8 mouse cellular contexts compared by ENCODE assay signal in genomic region chr4:154963190-154963836, GRCm38 (mm10). TPM values are rescaled to one million over a fixed set of nuclear protein-coding genes. Genes with fewer than 3 reads are reported as not detected.
A peak's percentile ranks its signal among the peaks of the same experiment; 100 is the strongest.
DNase-seq lines count a peak whose midpoint lies in the region; ATAC-seq lines count a peak whose summit lies in the region.

No protein-coding gene starts in this region.

- peak overlapping the region; percentile 79 for H3K4me2 ChIP-seq in hindbrain, embryonic 11.5 days (replicated peaks; ENCODE audit: low read depth, low read length)
- peak overlapping the region; percentile 84 for H3K4me2 ChIP-seq in midbrain, embryonic 13.5 days (replicated peaks)

- peak overlapping the region; percentile 97 for H3K9ac ChIP-seq in hindbrain, embryonic 11.5 days (ENCODE audit: low read depth, low read length)
- peak overlapping the region; percentile 96 for H3K9ac ChIP-seq in midbrain, embryonic 13.5 days (replicated peaks)

- intact Hi-C loops in gastrocnemius, postnatal 36 days (cut with DNase I), result loop anchor here (2.0 kb wide), 1 partner anchor 19 kb away; no protein-coding TSS in a partner anchor

- peaks cover 27% of the 10 kb centered on the region for H3K4me1 ChIP-seq in hindbrain, embryonic 11.5 days (replicated peaks; ENCODE audit: control insufficient read depth, insufficient read depth, low read length)
- peaks cover 72% of the 10 kb centered on the region for H3K4me1 ChIP-seq in midbrain, embryonic 13.5 days (replicated peaks)

- peak overlapping the region; percentile 98 for H3K27ac ChIP-seq in hindbrain, embryonic 11.5 days (ENCODE audit: low read depth, low read length)
- peak overlapping the region; percentile 93 for H3K27ac ChIP-seq in midbrain, embryonic 13.5 days

- H3K4me3 ChIP-seq in hindbrain, embryonic 11.5 days (ENCODE audit: low read depth, low read length), result peak overlapping the region; percentile 84
- H3K4me3 ChIP-seq in midbrain, embryonic 13.5 days (replicated peaks), result peak overlapping the region; percentile 83

- 16% methylated on average over 11 of the region's 11 CpGs for WGBS in hindbrain, embryonic 11.5 days
- 5% methylated on average over 11 of the region's 11 CpGs for WGBS in midbrain, embryonic 13.5 days

- no peaks in the 10 kb centered on the region for H3K36me3 ChIP-seq in hindbrain, embryonic 11.5 days (ENCODE audit: control insufficient read depth, insufficient read depth, low read length)
- no peaks in the 10 kb centered on the region; the same call in 1 of the 2 replicates for H3K36me3 ChIP-seq in midbrain, embryonic 13.5 days

- peaks cover 12% of the 10 kb centered on the region for H3K27me3 ChIP-seq in hindbrain, embryonic 11.5 days (ENCODE audit: control insufficient read depth, insufficient read depth, low read length)
- peaks cover 11% of the 10 kb centered on the region; the same call in 1 of the 2 replicates for H3K27me3 ChIP-seq in midbrain, embryonic 13.5 days

- no peaks in the 10 kb centered on the region for H3K9me3 ChIP-seq in hindbrain, embryonic 11.5 days (ENCODE audit: control insufficient read depth, low read length)
- no peaks in the 10 kb centered on the region for H3K9me3 ChIP-seq in midbrain, embryonic 13.5 days

- ATAC-seq in hindbrain, embryonic 11.5 days (ENCODE audit: low FRiP score), result peak; percentile 9; the same call in 1 of the 2 replicates
- ATAC-seq in midbrain, embryonic 13.5 days, result 0 out of 2 replicates have a peak, but pooled peaks have one; percentile 1

- DNase-seq in gastrocnemius, adult 18-20 months (ENCODE audit: low spot score), result peak; percentile 44
- no peak for DNase-seq in gastrocnemius, postnatal 36 days
- peak; percentile 54 to 58 for DNase-seq in right cerebral cortex, adult 2 months (ENCODE audit: low spot score in 2 of 2)
- no peak for DNase-seq in right cerebral cortex, postnatal 14 days
- DNase-seq in hindbrain, embryonic 11.5 days (ENCODE audit: low spot score), result peak; percentile 58
- no peak for DNase-seq in adrenal gland, adult 18-20 months (ENCODE audit: low spot score in 2 of 2)
- DNase-seq in retina, embryonic 14.5 days (ENCODE audit: low spot score), result no peak

RNA-seq across cellular contexts. Expression of gene Pank4, which starts 0.6 kb away (rescaled TPM):
- 10 to 100 TPM; 31.9 to 35.6 TPM for total RNA-seq in gastrocnemius, adult 18-20 months (2021)
- 10 to 100 TPM; 30.5 to 33.2 TPM for total RNA-seq in gastrocnemius, postnatal 36 days (2021)
- 31.5 and 37.4 TPM in 2 replicates for polyA plus RNA-seq in hindbrain, embryonic 11.5 days (2014; fragmentation: Nextera tagmentation; extraction: Ambion mirVana)
- polyA plus RNA-seq in midbrain, embryonic 13.5 days (2015; fragmentation: Nextera tagmentation; extraction: Ambion mirVana), result 42.0 and 43.3 TPM in 2 replicates
- total RNA-seq in adrenal gland, adult 18-20 months (2021), result 10 to 100 TPM; 28.3 to 31.9 TPM

RNA-seq across cellular contexts. Expression of gene Hes5, which starts 2.6 kb away (rescaled TPM):
- not detected for total RNA-seq in gastrocnemius, adult 18-20 months (2021)
- total RNA-seq in gastrocnemius, postnatal 36 days (2021), result not detected
- polyA plus RNA-seq in hindbrain, embryonic 11.5 days (2014; fragmentation: Nextera tagmentation; extraction: Ambion mirVana), result 159 and 269 TPM in 2 replicates
- 291 and 346 TPM in 2 replicates for polyA plus RNA-seq in midbrain, embryonic 13.5 days (2015; fragmentation: Nextera tagmentation; extraction: Ambion mirVana)
- not detected for total RNA-seq in adrenal gland, adult 18-20 months (2021)

RNA-seq across cellular contexts. Expression of gene Tnfrsf14, which starts 35.0 kb away (rescaled TPM):
- 1 to 10 TPM; 1.3 to 1.9 TPM for total RNA-seq in gastrocnemius, adult 18-20 months (2021)
- 1 to 10 TPM; 1.4 to 1.6 TPM for total RNA-seq in gastrocnemius, postnatal 36 days (2021)
- 1.0 and 1.1 TPM in 2 replicates for polyA plus RNA-seq in hindbrain, embryonic 11.5 days (2014; fragmentation: Nextera tagmentation; extraction: Ambion mirVana)
- polyA plus RNA-seq in midbrain, embryonic 13.5 days (2015; fragmentation: Nextera tagmentation; extraction: Ambion mirVana), result 0.40 TPM in 2 replicates
- total RNA-seq in adrenal gland, adult 18-20 months (2021), result 1 to 10 TPM; 6.4 to 8.4 TPM

Comparison
In these comparisons a context has a peak if more than half of its experiments do, and no peak if none do; other contexts are left out.
1. DNase-seq: peak in gastrocnemius, adult 18-20 months (single experiment), right cerebral cortex, adult 2 months (2 of 2) and hindbrain, embryonic 11.5 days (single experiment); none in gastrocnemius, postnatal 36 days (0 of 2), right cerebral cortex, postnatal 14 days (single experiment), adrenal gland, adult 18-20 months (0 of 2) and retina, embryonic 14.5 days (single experiment).